Mouse (Mus musculus): ENCODE measurements around the gene Evi2a.
A peak's percentile ranks its signal among the peaks of the same experiment; 100 is the strongest.

Evi2a gene

DNA sequence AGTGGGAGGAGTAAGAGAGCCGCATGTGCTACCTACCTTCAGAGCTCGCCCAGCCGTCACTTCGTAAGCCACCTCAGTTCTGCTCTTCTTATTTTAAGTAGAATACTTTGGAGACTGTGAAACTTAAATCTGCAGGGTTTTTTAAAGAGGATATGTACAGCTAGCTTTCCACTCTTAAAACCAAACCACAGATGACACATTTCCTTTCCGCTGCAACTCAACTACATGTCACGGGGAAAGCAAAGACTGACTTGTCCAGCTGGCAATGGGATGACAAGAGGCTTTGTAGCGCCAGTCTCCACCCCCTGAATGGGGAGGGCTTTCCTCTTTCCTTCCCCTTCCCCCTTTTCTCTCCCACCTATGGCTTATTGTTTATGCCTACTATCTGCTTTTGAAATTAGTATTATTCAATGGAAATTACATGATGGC is at the start of gene Evi2a, which contains the start of gene Evi2:
Gene Evi2a (minus strand): TSS at position 277 of the 429 bp plus-strand sequence.
Gene Evi2 (minus strand): TSS at position 257 of the 429 bp plus-strand sequence.
- DNase-seq = no peak

DNA sequence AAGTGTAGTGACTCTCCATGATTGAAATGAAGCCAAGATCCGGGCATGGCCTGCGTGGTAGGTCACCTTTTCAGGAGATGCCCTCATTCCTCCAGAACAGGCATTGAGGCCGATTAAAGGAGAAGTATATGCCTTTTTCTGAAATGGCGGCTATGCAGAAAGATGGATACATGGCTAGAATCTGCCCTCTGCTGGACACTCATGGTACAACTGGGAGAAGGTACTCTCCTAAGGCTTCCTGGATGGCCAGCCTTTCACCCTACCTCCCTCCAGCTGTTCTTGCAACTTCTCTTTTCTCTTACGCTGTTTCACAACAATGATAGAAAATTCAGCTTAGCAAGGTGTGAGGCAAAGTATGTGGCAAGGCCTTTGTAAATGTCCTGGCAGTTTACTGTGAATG is 47.3 kb upstream of the Evi2a start:
- DNase-seq = peak; percentile 78

DNA sequence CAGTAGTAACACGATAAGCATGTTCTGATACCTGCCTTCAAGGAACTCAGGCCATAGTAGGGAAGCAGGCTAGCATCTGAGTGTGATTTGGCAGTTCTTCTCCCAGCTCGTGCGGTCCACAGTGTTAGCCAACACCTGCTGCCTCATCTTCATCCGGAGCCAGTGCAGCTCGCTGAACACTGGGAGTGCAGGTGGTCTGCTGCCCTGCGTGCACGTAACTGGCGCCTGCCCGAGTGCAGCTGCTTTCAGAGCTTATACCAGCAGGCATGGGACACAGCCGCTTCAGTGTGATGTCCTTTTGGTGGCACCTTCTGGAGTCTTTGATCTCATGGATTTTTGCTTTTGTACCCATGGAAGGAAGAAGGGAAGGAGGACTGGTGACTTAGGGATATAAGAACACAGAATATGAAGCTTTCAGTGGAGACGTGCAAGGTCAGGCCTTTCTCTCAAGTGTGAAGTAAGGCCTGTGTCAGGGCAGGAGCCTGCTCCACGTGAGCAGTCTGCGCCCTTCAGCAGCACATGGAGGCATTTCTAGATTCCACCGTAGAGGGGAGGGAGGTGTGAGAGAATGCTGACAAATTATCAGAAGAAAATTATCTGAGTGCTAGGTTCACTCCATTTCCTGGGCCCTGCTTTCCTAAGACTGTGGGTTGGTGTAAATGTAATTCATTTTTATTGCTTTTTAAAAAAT is 45.1 kb upstream of the Evi2a start:
- DNase-seq = no peak

DNA sequence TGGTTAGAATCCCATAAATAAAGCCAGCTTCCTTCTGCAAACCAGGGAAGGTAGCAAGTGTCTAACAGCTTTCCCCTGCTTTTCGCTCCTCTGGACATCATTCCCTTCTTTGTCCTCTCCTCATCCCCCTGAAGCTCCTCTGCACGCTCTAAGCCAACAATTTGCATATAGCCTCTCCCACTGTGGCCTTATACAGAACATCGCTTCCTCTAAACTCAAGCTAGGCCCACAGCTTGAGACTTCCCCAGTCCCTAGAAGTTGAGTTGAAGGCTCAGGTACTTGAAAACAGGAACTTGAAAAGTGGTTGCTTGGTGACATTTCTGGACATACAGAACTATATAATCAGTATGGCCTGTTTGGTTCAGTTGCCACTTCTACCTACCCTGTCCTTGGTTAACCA is 43.4 kb upstream of the Evi2a start:
- no peak for DNase-seq

DNA sequence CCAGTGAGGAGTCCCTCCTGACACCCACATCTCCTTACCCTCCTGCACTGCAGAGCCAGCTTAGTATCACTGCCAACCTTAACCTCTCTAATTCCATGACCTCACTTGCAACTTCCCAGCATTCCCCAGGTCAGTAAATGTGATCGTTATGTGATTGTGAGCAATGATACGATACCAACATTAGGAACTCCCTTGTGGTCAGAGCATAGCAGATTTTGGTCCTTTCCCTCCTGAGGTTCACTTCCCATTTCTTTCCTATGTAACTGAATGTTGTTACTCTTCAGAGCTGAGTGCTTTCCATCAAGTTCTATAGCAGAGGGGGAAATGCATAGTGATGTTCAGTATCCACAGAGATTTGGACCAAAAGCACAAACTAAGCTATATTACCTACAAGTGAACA is 39.9 kb upstream of the Evi2a start:
- DNase-seq = no peak

DNA sequence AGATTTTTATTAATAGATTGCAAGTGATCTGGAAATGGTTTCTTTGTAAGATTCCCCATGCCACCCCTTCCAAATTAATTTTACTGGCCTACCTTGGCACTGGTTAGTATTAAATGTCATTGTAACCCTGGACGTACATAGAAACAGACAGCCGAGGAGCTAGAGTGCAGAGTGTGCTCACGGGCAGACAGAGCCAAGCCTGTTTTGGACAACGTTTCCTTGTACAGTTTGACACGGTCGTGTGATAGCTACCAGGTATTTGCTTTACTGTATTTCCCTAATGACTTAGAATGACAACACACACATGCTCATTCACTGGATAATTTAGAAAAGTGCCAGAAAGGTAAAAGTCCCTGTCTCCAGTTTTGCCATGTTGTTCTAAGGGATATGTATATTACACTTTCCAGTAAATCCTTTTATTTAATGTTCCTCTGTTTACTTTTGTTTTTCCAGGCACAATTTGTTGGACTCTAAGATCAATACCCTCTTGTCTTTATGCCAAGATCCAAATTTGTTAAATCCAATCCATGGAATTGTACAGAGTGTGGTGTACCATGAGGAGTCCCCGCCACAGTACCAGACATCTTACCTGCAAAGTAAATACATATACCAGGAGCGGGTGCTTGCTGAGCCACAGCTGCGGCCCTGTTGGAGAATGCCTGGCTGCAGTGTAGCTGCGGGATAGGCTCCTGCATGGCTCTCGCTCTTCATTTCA is 37.9 kb upstream of the Evi2a start:
- DNase-seq = no peak

DNA sequence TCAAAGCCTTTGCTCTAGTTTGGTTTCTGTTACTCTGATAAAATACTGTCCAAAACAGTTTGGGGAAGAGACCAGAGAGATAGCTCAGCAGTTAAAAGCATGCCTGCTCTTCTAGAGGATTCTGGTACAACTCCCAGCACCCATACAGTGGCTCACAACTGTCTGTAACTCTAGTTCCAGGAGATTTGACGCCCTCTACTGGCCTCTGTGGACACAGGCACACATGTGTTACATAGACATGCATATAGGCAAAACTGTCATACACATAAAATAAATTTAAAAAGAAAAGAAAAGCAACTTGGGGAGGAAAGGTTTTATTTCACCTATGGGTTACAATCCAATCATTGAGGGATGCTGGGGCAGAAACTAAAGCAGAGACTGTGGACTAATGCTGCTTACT is 36.5 kb upstream of the Evi2a start:
- no peak for DNase-seq

DNA sequence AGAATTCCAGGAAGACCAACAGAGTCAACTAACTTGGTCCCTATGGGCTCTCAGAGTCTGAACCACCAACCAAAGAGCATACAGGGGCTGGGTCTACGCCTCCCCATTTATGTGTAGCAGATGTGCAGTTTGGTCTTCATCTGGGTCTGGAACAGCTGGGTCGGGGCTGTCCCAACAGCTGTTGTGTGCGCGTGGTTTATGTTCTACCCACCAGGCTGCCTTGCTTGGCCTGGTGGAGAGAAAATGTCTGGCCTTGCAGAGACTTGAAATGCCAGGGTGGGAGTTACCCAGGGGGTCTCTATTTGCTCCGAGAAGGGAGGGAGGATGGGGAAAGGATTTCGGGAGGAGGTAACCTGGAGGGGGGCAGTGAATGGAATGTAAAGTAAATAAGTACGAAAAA is 33.1 kb upstream of the Evi2a start:
- no peak for DNase-seq

DNA sequence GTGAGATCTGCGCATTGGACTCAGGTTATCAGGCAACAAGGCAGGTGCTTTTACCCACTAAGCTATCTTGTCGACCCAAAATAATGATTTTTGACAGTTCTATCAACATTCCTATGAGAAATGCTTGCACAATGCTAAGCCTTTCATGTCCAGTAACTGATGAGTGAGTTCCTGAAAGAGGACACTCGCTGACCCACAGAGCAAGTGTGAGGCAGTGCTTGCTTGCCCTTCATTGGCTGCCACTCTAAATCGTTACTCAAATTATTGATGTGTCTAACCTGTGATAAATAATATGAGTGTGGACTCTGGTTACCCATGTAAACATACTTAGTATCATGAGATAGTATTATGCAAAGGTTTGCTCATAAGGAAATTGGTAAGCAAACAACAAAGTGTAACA is 30.1 kb upstream of the Evi2a start:
- DNase-seq = no peak

DNA sequence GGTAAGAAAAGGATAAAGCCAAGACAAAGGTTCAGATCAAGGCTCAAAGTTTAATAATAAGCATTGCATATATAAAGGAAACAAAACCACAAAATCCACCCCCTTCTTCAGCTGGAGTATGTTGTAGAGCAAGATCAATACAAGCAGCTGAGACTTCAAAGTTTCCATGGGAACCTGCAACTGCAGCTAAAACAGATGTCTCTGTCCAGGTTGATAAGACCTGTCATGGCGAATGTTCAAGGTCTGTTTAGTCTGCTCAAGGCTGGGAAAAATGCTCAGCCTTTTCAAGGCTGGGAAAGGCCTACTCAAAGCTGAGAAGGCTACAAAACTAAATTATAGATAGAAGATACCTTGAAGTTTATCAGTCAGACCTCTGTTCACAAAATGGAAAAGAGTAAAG is 22.2 kb upstream of the Evi2a start:
- DNase-seq = no peak

DNA sequence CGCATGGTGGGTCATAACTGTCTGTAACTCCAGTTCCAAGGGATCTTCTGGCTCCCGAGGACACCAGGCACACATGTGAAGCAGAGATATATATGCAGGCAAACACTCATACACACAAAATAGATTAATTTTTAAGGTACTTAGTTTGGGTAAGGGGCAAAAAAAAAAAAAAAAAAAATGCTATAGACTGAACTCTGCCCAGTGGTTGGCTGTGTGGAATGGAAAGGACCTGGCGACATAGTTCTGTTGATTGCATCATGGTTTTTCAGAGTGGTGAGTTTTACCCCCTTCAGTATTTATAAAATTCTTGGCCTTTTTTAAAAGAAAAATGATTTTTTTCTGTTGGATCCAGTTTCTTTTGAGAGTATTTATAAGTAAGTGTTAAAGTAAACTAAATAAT is 5.9 kb upstream of the Evi2a start:
- DNase-seq = no peak

DNA sequence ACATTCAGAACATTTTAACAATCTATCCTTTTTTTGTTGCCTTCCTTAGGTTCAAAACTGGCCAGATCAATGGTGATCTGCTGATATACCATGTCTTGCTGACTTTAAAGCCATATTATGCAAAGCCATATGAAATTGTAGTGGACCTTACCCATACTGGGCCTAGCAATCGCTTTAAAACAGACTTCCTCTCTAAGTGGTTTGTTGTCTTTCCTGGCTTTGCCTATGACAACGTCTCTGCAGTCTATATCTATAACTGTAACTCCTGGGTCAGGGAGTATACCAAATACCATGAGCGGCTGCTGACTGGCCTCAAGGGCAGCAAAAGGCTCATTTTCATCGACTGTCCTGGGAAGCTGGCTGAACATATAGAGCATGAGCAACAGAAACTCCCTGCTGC is 5.1 kb upstream of the Evi2a start:
- no peak for DNase-seq

DNA sequence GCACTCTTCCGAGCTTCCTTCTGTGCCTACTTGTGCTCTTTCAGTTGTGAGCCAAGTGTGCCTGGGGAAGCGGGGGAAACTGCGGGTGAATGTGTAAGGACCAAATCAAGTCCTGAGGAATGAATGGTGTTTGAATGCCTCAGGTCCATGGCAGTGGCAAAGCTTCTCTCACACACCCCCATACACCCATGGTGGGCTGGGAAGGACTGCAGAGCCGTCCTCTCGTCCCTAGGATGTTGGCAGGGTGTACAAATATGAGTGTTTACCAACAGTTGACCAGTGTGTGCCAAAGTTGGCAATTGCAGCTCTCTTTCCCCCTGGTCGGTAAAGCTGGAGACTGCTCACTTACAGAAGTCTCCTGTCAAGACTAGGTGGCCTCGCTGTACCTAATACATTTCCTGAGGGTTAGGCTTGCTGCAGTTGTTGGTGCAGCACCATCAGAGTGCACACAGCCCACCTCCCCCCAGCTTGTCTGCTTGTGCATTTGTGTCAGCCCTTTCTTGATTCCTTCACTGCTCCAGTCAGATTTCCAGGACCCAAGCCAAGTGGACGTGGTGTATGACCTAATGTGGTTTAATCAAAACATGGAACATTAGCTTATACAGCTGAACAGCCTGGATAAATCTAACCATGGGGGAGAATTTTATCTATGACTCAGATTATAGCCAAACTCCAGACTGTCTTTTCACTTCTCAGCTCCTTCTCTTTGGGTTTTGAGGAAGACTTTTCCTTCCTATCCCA is 3.7 kb upstream of the Evi2a start:
- peak; percentile 65 for DNase-seq

DNA sequence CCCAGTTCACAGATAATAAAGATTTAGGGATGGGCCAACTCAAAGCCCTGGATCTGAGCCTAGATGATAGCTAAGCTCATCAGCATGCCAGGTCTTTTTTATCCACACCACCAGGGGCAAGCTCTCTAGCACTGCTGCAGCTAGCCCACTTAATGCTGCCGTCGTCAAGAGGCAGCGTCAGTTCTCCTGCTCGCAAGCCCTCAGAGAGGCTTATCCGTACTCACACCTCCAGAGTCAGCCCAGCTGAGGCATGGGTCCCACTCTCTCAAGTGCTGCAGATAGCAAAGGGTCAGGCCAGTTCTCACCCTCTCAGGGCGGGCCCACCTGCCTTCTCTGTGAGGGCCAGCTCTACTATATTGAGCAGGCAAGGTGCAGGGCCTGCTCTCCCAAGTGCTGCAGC is 2.9 kb upstream of the Evi2a start:
- no peak for DNase-seq

DNA sequence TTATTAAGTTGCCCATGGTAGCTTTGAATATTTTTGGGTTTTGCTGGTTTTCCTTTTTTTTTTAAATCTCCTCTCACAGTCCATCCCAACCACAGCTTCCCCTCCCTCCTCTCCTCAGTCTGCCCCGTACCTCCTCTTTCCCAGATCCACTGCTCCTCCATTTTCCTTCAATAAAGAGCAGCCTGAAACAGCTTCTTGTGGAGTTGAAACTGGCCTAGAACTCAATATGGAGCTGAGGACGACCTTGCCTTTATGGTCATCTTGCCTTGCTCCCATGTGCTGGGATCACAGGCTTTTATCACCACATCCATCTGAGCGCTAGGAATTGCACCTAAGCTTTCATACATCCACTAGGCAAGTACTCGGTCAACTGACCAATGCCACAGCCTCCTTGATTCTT is 1.1 kb upstream of the Evi2a start:
- DNase-seq = no peak

DNA sequence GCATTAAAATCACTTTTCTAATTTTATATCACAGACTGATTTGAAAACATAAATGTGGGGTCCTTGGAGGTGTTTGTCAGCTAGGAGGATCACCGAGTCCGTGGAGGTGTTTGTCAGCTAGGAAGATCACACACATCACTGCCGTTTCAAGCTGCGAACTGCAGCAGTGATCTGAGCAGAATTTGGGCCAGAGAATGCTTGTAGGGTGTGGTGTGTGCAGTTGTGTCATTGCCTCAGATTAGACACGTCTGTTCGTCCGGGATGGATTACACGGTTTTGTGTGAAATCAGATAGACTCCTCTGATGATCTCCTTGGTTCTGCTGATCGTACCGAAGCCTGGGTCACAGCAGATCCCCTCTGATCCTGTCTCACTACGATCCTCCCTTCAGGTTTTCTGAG is 365 bp upstream of the Evi2a start:
- DNase-seq = no peak

DNA sequence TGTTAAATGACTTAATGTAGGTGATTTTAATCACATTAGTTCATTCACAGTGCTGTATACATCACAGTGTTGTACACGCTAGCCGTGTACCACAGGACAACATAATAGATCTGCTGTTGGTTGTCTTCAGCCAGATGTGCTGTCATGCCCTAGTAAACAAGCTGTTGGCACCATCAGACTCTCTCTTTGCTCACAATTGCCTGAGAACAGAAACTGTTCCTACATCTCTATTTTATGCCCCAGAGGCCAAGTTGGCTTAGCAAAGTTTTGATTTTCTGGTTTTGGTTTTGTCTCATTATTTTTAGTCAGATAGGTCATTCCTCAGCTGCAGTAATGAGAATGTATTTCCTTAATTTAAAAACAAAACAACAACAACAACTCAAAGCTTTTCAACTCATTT is 673 bp downstream of the Evi2a start:
- DNase-seq = no peak

DNA sequence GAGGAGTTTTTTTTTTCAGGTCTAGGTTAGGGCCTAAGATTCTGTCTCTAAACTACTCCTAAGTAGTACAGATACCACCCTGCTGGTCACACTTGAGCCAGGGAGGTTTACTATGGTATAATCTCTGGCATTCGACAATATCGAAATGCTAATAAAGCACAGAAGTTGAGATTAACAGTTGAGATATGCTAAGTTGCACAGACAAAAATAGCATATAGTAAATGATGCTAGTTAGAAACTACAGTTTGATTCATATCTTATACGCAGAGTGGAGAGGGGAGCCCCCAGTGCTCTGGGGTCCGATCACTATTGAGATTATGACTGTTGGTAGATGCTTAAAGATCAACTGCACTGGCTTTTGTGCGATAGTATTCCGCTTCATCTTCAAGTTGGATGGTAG is 1.2 kb downstream of the Evi2a start:
- DNase-seq = no peak

DNA sequence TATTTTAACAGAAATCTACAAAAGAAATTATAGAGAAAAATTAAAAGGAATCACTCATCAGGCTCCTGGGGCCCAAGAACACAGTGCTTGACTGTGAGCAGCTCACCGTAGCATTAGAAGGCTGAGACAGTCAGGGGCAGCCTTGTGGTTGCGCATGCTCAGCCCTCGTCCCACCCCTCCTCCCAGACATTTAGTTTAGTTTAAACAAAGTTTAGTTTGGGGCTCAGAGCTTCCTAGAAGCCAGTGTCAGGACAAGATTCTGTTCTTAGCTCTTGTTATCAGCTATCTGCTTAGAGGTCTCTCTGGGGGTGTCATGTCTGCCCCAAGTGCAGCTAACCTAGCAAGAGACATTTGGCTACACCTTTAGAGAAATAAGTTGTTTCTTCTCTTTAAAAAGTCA is 1.8 kb downstream of the Evi2a start:
- no peak for DNase-seq

DNA sequence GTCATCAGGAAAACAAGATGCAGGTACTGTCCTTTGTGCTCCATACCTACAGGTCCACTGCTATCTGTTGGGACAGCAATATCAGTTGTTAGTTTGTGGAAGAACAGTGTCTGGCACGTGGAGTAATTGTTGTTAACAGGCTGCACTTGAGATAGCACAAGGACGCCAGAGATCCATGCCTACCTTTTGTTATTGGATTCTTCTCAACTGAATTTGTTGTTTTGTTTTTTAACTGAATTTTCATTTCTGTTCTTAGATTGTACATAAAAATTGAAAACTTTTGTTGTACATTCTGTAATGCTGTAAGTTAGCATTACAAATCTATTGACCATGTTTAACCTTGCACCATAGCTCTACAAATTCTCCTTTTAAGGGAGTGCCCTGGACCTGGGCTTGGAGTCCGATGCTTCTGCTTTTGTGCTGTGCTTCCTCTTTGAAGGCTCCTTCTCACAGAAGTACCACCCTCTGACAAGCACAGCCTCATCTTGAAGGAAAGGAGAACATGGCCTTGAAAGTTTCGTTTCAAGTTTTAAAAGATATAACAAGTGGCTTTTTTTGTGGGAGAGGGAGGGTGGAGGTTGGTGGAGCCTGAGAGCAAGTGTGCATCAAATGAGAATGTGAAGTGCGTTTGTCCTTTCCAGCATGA is 2.5 kb downstream of the Evi2a start:
- no peak for DNase-seq

DNA sequence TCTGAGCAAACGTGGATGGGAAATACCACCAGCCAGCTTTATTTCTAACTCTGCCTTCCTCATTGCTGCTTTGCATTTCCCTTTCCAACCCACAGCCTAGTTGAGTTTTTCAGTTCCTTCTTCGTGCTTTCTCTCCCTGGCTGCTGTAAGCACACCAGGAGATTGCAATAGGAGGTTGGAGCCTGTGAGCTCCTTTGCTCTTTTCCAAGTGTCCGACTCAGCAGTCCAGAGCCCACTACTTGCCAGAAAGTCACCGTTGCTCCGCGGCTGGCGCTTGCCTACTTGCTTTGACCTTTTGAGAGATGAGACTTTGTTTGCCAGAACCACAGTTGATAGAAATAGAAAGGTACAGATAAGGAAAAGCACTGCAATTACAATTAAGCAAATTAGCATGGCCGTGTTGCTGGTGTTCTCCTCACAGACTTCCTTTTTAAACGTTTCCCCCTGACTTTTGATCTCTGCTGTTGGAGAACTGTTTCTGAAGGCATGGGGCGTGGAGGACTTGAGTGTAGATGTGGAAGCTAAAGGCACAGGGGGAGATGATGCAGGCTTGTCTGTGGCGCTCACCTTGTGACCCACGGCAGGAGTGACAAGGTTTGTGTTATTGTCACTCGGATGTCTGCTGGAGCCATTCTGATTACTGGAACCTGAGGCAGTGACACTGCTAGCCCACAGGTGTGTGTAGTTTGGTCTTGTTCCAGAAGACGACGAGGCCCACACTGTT is 3.2 kb downstream of the Evi2a start:
- peak; percentile 45 for DNase-seq

DNA sequence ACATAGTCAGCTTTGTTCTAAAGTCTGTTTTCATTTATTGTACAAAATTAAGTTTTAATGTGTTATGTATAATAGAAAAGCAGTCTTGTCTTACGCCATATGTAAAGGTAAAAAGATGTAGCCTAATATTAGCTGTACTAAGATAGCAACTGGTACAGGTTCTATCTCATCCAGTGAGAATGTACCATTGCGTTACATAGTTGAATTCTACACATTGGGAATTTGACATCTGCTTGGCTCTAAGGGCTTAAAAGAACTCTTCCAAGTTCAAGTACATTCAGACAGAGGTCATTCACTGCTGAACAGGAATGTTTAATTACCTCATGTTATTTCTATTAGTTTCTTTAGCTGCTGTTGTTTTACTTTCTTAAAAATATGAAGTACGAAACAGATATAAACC is 3.9 kb downstream of the Evi2a start:
- DNase-seq = no peak

DNA sequence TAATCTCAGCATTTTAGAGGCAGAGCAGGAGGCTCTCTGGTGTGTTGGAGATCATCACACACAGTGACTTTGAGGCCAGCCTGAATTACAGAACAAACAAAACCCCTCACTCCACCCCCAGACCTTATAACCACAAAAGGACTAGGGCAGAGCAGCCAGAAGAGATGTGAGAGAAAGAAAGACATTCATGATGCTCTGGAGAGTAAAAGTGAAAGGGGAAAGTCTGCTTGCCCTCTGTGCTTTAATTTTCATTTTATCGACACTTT is 6.2 kb downstream of the Evi2a start:
- DNase-seq = no peak
